30 mouse cellular contexts compared by ENCODE assay signal in the genomic region with DNA sequence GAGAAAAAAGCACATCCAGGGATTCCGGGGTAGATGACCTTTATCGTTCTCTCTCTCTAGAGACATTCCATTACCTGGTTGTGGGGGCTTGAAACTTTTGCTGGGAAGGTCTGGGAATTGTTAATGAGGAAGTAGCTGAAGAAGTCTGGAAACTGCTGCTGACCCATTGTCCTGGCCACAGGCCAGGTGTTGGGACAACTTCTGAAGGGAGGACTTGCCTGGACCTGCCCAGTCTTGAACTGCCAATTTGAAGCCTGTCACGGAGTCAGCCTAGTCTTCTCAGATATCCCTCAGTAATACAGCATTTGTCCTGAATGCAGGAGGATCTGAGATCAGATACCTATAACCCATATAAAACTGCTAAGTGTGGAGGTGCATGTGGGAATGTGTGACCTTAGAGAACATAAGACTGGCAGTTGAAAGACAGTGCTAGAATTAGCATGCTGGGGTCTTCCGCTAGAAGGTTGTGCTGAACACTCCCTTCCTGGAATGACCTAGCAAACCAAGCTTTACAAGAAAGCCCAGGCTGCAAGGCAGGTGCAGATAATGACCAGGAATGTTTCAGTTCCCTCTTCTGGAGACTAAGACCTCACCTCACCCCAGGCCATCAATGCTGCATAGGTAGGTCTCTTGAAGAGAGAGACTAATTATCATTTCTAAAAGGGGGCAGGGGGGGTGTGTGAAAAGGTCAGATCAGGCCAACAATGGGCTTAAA.
DNase-seq lines count a peak whose midpoint lies in the region; ATAC-seq and TF ChIP-seq lines count a peak whose summit lies in the region.
"Had no signal": no experiment of that assay in that cellular context is flagged by ENCODE, and none has a peak within 500 bp of the region (broad histone marks: within the 10 kb centered on the region; RNA-seq: fewer than 3 reads in every experiment).

No protein-coding gene starts in this region.

- H3K36me3 ChIP-seq in CH12.LX (replicated peaks in 1 of 2; ENCODE audit: control insufficient read depth in 1 of 2, insufficient read depth in 1 of 2, low read length in 1 of 2), result no peaks in the 10 kb centered on the region
- no peaks in the 10 kb centered on the region for H3K36me3 ChIP-seq in midbrain, postnatal 0 days (ENCODE audit: insufficient read depth, low read length)
- H3K36me3 ChIP-seq: forebrain, embryonic 10.5 days; G1E; heart, embryonic 12.5 days; heart, embryonic 15.5 days; hindbrain, embryonic 10.5 days; hindbrain, embryonic 13.5 days had no signal

- TF ChIP-seq POLR2A in CH12.LX (IDR thresholded peaks at IDR 0.05; ENCODE audit: low read depth, low read length), result no peak

- no peaks in the 10 kb centered on the region for H3K27me3 ChIP-seq in CH12.LX (replicated peaks)
- H3K27me3 ChIP-seq in midbrain, postnatal 0 days (ENCODE audit: insufficient read depth, low read length), result no peaks in the 10 kb centered on the region
- H3K27me3 ChIP-seq: forebrain, embryonic 13.5 days; heart, embryonic 12.5 days; heart, embryonic 15.5 days; hindbrain, embryonic 13.5 days; Patski had no signal

- no peaks in the 10 kb centered on the region for H3K79me2 ChIP-seq in CH12.LX (replicated peaks; ENCODE audit: control insufficient read depth, extremely low read depth, insufficient read depth, poor library complexity, severe bottlenecking)

- 91% methylated on average over 4 of the region's 4 CpGs for WGBS in midbrain, postnatal 0 days

- no peak for ATAC-seq in midbrain, postnatal 0 days (ENCODE audit: low FRiP score)
- ATAC-seq: activated CD4-positive, CD25-positive, alpha-beta regulatory T cell, adult 4 months; CD4-positive, CD25-positive, alpha-beta regulatory T cell, adult 4 months; forebrain, embryonic 13.5 days; forebrain, embryonic 16.5 days; hindbrain, embryonic 16.5 days; Patski had no signal

- DNase-seq in lung, adult 18-20 months, result peak; percentile 3 to 4
- DNase-seq in lung, postnatal 4 days, result no peak
- peak; percentile 18 for DNase-seq in CH12.LX (ENCODE audit: extremely low read depth)
- DNase-seq in ZHBTc4 (ENCODE audit: low read depth, low spot score), result peak; percentile 18
- peak; percentile 43 for DNase-seq in urinary bladder, postnatal 25 days (ENCODE audit: low spot score)
- DNase-seq in cerebellum, postnatal 10 days, result no peak
- no peak for DNase-seq in midbrain, postnatal 0 days (ENCODE audit: low spot score)
- no peak for DNase-seq in layer of hippocampus, postnatal 36 days
- DNase-seq: adrenal gland, adult 8-10 months; adrenal gland, postnatal 25 days; cerebellum, adult 11-12 months; cerebellum, adult 8-10 months; cerebellum, postnatal 14 days; gastrocnemius, adult 2 months; gastrocnemius, postnatal 14 days; heart, adult 11 months; heart, postnatal 10 days; heart, postnatal 36 days had no signal

- in situ Hi-C loops in CH12.LX (cut with MboI; ENCODE audit: low pct_ligation_motif_present, low pct_unique_long_range_greater_than_20kb, low sequenced_read_pairs), result no loop called here

- peaks cover 10 to 18% of the 10 kb centered on the region in 2 experiments for H3K4me1 ChIP-seq in CH12.LX (ENCODE audit: control insufficient read depth in 1 of 2, insufficient read depth in 2 of 2)
- no peaks in the 10 kb centered on the region for H3K4me1 ChIP-seq in midbrain, postnatal 0 days (ENCODE audit: insufficient read depth, low read length)
- H3K4me1 ChIP-seq: forebrain, embryonic 10.5 days; forebrain, embryonic 13.5 days; heart, embryonic 12.5 days; heart, embryonic 15.5 days; hindbrain, embryonic 10.5 days; hindbrain, embryonic 13.5 days had no signal

- peak overlapping the region; percentile 61 for H3K4me2 ChIP-seq in CH12.LX (ENCODE audit: insufficient read depth, low read depth, poor library complexity, severe bottlenecking)
- H3K4me2 ChIP-seq in midbrain, postnatal 0 days (ENCODE audit: low read depth, low read length, poor library complexity, severe bottlenecking), result no peak overlapping the region
- H3K4me2 ChIP-seq: forebrain, embryonic 13.5 days; heart, embryonic 12.5 days; heart, embryonic 15.5 days; hindbrain, embryonic 13.5 days had no signal

- no peak for TF ChIP-seq CTCF in CH12.LX (conservative IDR thresholded peaks at IDR 0.05 in 1 of 2, IDR thresholded peaks at IDR 0.05 in 1 of 2; ENCODE audit: low read depth in 2 of 2, low read length in 2 of 2)
- TF ChIP-seq CTCF in midbrain, postnatal 0 days (IDR thresholded peaks at IDR 0.05), result no peak

- no peaks in the 10 kb centered on the region for H3K9me3 ChIP-seq in CH12.LX (replicated peaks; ENCODE audit: low read length)
- H3K9me3 ChIP-seq in midbrain, postnatal 0 days (ENCODE audit: low read length), result no peaks in the 10 kb centered on the region
- H3K9me3 ChIP-seq: forebrain, embryonic 10.5 days; forebrain, embryonic 13.5 days; heart, embryonic 12.5 days; heart, embryonic 15.5 days; hindbrain, embryonic 10.5 days; hindbrain, embryonic 13.5 days had no signal

- no peak overlapping the region for H3K9ac ChIP-seq in CH12.LX (ENCODE audit: insufficient read depth, low read depth)
- no peak overlapping the region for H3K9ac ChIP-seq in midbrain, postnatal 0 days (replicated peaks; ENCODE audit: low read length, poor library complexity, severe bottlenecking)
- H3K9ac ChIP-seq: forebrain, embryonic 13.5 days; heart, embryonic 12.5 days; heart, embryonic 15.5 days; hindbrain, embryonic 13.5 days had no signal

- peak; percentile 84 for TF ChIP-seq EP300 in CH12.LX (IDR thresholded peaks at IDR 0.05; ENCODE audit: low read length)

- no peak overlapping the region for H3K4me3 ChIP-seq in CH12.LX (replicated peaks in 1 of 3; ENCODE audit: low read depth in 2 of 3, low read length in 2 of 3, poor library complexity in 1 of 3)
- H3K4me3 ChIP-seq in midbrain, postnatal 0 days (ENCODE audit: low read depth, low read length), result no peak overlapping the region
- H3K4me3 ChIP-seq: forebrain, embryonic 10.5 days; forebrain, embryonic 13.5 days; gastrocnemius, adult 2 months; heart, embryonic 12.5 days; heart, embryonic 15.5 days; hindbrain, embryonic 10.5 days; hindbrain, embryonic 13.5 days had no signal

- no peak overlapping the region for H3K27ac ChIP-seq in CH12.LX (ENCODE audit: insufficient read depth, low read depth)
- no peak overlapping the region for H3K27ac ChIP-seq in midbrain, postnatal 0 days (ENCODE audit: low read depth, low read length)
- H3K27ac ChIP-seq: forebrain, embryonic 10.5 days; forebrain, embryonic 13.5 days; gastrocnemius, adult 2 months; heart, embryonic 15.5 days; hindbrain, embryonic 10.5 days; hindbrain, embryonic 13.5 days had no signal

- TF ChIP-seq RAD21 in CH12.LX (IDR thresholded peaks at IDR 0.05; ENCODE audit: low read depth, low read length), result no peak

- dilution Hi-C loops in CH12.LX (cut with MboI; ENCODE audit: extremely low pct_ligation_motif_present, extremely low pct_unique_long_range_greater_than_20kb, low sequenced_read_pairs), result no loop called here

TF ChIP-seq in CH12.LX, 34 proteins besides CTCF, POLR2A, EP300 and RAD21:
- no peak for TF ChIP-seq NRF1 (IDR thresholded peaks at IDR 0.05; ENCODE audit: low read depth, low read length)
- TF ChIP-seq ETS1 (conservative IDR thresholded peaks at IDR 0.05; ENCODE audit: low read depth, low read length), result 0 out of 2 replicates have a peak, but pooled peaks have one; percentile 9
- TF ChIP-seq TCF12 (IDR thresholded peaks at IDR 0.05; ENCODE audit: low read depth, low read length), result peak; percentile 75
- TF ChIP-seq BHLHE40 (IDR thresholded peaks at IDR 0.05; ENCODE audit: low read depth, low read length), result peak; percentile 74
- TF ChIP-seq MEF2A (IDR thresholded peaks at IDR 0.05; ENCODE audit: borderline replicate concordance, low read depth, low read length), result 0 out of 2 replicates have a peak, but pooled peaks have one; percentile 39
- TF ChIP-seq CHD2 (IDR thresholded peaks at IDR 0.05; ENCODE audit: low read length), result 0 out of 2 replicates have a peak, but pooled peaks have one; percentile 37
- TF ChIP-seq JUN (IDR thresholded peaks at IDR 0.05; ENCODE audit: insufficient read depth, low read depth, low read length), result no peak
- peak; percentile 91 for TF ChIP-seq IRF4 (IDR thresholded peaks at IDR 0.05; ENCODE audit: low read depth, low read length)

Comparison
In these comparisons a context has a peak if more than half of its experiments do, and no peak if none do; other contexts are left out.
1. DNase-seq: peak in lung, adult 18-20 months (2 of 2), CH12.LX (single experiment), ZHBTc4 (single experiment) and urinary bladder, postnatal 25 days (single experiment); none in lung, postnatal 4 days (0 of 2), cerebellum, postnatal 10 days (0 of 2), midbrain, postnatal 0 days (single experiment) and layer of hippocampus, postnatal 36 days (0 of 2).